Mouse (Mus musculus) adrenal gland, postnatal 4 days (tissue): Measurements from ENCODE around the gene Msln. TPM values are rescaled to one million over a fixed set of nuclear protein-coding genes. Genes with fewer than 3 reads are reported as not detected.

ENCODE experiments used
- DNase-seq, 2 experiments: peaks; one replicate each; pipeline ENCODE4 v3.0.0; 2021 to 2022; ENCODE audit warnings: low spot score in 2 of 2, mixed read lengths in 2 of 2
- long read RNA-seq, 2 experiments: library from polyadenylated mRNA; stranded (forward); transcript quantifications; one replicate each; pipeline ENCODE4 v2.0.0; 2021
- total RNA-seq, 2 experiments: library from RNA; stranded (reverse); gene quantifications; 2 replicates each; pipeline ENCODE4 v1.2.3; 2021

Gene Msln
- 10 to 100 TPM; 16.3 to 19.1 TPM for total RNA-seq
- long read RNA-seq, experiment 1, partial matches to known transcripts = 2 of 11 reads
- long read RNA-seq, experiment 1, other reads (novel, unspliced or antisense) = 3 of 11 reads
- long read RNA-seq, experiment 2, transcript Msln-207 (17 exons, 2,044 nt) = major isoform, 5 of 21 reads
- long read RNA-seq, experiment 2, partial matches to known transcripts = 2 of 21 reads
- long read RNA-seq, experiment 2, other reads (novel, unspliced or antisense) = 7 of 21 reads

- DNase-seq = no peak
Observed at GRCm38 (mm10) chr17:25754241-25754640, at the start of gene Msln. Msln (minus strand) TSS chr17:25754378.

- peak; percentile 49 to 54 for DNase-seq
Observed at GRCm38 (mm10) chr17:25802825-25803517, 48.8 kb upstream of the Msln start.

- no peak for DNase-seq
Observed at GRCm38 (mm10) chr17:25801029-25801428, 46.9 kb upstream of the Msln start.

- peak; percentile 73 to 80 for DNase-seq
Observed at GRCm38 (mm10) chr17:25796951-25797369, 42.8 kb upstream of the Msln start, which contains the start of gene Metrn. Metrn (minus strand) TSS chr17:25797136.

- DNase-seq = no peak
Observed at GRCm38 (mm10) chr17:25796211-25796771, 42.1 kb upstream of the Msln start.

GRCm38 (mm10) chr17:25795609-25796092 is 41.5 kb upstream of the Msln start, which contains the start of gene AC134908.4:
AC134908.4 (minus strand) TSS chr17:25795659.
- DNase-seq = no peak

- DNase-seq = no peak
Observed at GRCm38 (mm10) chr17:25794998-25795397, 40.8 kb upstream of the Msln start.

- DNase-seq = no peak
Observed at GRCm38 (mm10) chr17:25794197-25794596, 40.0 kb upstream of the Msln start.

GRCm38 (mm10) chr17:25792615-25793014 is 38.4 kb upstream of the Msln start, which contains the start of gene Fam173a:
Fam173a (minus strand) TSS chr17:25792901.
- DNase-seq = peak in 1 of 2 experiments; percentile 68

- peak; percentile 75 for DNase-seq
Observed at GRCm38 (mm10) chr17:25791843-25792527, 37.8 kb upstream of the Msln start.

- DNase-seq = no peak
Observed at GRCm38 (mm10) chr17:25791320-25791842, 37.2 kb upstream of the Msln start.

GRCm38 (mm10) chr17:25786781-25787504 is 32.8 kb upstream of the Msln start:
- DNase-seq = no peak

GRCm38 (mm10) chr17:25786280-25786679 is 32.1 kb upstream of the Msln start, which contains the start of gene Ccdc78:
Ccdc78 (plus strand) TSS chr17:25786580.
- no peak for DNase-seq

- DNase-seq = peak; percentile 88 to 93
Observed at GRCm38 (mm10) chr17:25785281-25785745, 31.1 kb upstream of the Msln start, which contains the start of gene Haghl. Haghl (minus strand) TSS chr17:25785673.

- DNase-seq = no peak
Observed at GRCm38 (mm10) chr17:25783861-25784574, 29.8 kb upstream of the Msln start.

- DNase-seq = no peak
Observed at GRCm38 (mm10) chr17:25783086-25783485, 28.9 kb upstream of the Msln start.

GRCm38 (mm10) chr17:25781339-25781738 is 27.2 kb upstream of the Msln start:
- no peak for DNase-seq

GRCm38 (mm10) chr17:25777948-25778347 is 23.8 kb upstream of the Msln start:
- no peak for DNase-seq

- DNase-seq = no peak
Observed at GRCm38 (mm10) chr17:25775318-25776062, 21.3 kb upstream of the Msln start.
